Mouse (Mus musculus) ES-E14 (cell line): ENCODE data around the gene Calm3. TPM values are rescaled to one million over a fixed set of nuclear protein-coding genes. Genes with fewer than 3 reads are reported as not detected.

ENCODE experiments used
- DNase-seq: peaks from one replicate; pipeline ENCODE4 v3.0.0-alpha.2; 2013; ENCODE audit warnings: low read depth, low spot score
- H3K27ac ChIP-seq: 2 replicates; pipeline ENCODE4 v1.5.1; 2012; ENCODE audit warnings: low read depth, mild to moderate bottlenecking, low read length, moderate library complexity, mixed read lengths; ENCODE audit not compliant: poor library complexity, insufficient read depth, severe bottlenecking
- H3K36me3 ChIP-seq: 2 replicates; pipeline ENCODE4 v1.6.1; 2012; ENCODE audit warnings: mild to moderate bottlenecking, low read length, moderate library complexity, mixed read lengths; ENCODE audit not compliant: control insufficient read depth, poor library complexity, insufficient read depth, severe bottlenecking
- H3K4me1 ChIP-seq, 2 experiments: fragments of 150-350 bp in 1 of 2; sonication (generic) in 1 of 2; 2 replicates each; pipeline ENCODE4 v1.6.1; 2012; ENCODE audit warnings: low read length in 2 of 2, mild to moderate bottlenecking in 1 of 2, mixed read lengths in 1 of 2; ENCODE audit not compliant: control insufficient read depth in 2 of 2, insufficient read depth in 2 of 2, poor library complexity in 1 of 2
- H3K4me3 ChIP-seq, 2 experiments: fragments of 150-350 bp in 1 of 2; sonication (generic) in 1 of 2; 2 replicates each; pipeline ENCODE4 v1.5.1; 2012; ENCODE audit warnings: low read length in 2 of 2, low read depth in 1 of 2, mild to moderate bottlenecking in 1 of 2, mixed read lengths in 1 of 2; ENCODE audit not compliant: insufficient read depth in 1 of 2, poor library complexity in 1 of 2, severe bottlenecking in 1 of 2
- H3K9ac ChIP-seq: 2 replicates; pipeline ENCODE4 v1.6.1; 2012; ENCODE audit warnings: low read depth, mild to moderate bottlenecking, low read length, mixed read lengths; ENCODE audit not compliant: poor library complexity, insufficient read depth, severe bottlenecking
- H3K9me3 ChIP-seq: fragments of 150-350 bp; sonication (generic); 2 replicates; pipeline ENCODE4 v1.6.1; 2012; ENCODE audit warnings: low read depth, mild to moderate bottlenecking, low read length; ENCODE audit not compliant: control insufficient read depth, insufficient read depth
- CHD2 ChIP-seq: IDR thresholded peaks from 2 replicates; pipeline ENCODE4 v1.6.1; 2014; ENCODE audit warnings: mild to moderate bottlenecking, low read depth, low read length, inconsistent platforms
- HCFC1 ChIP-seq: IDR thresholded peaks from 2 replicates; pipeline ENCODE4 v1.6.1; 2012; ENCODE audit warnings: low read length, inconsistent platforms, borderline replicate concordance; ENCODE audit not compliant: insufficient read depth
- MAFK ChIP-seq: IDR thresholded peaks from 2 replicates; pipeline ENCODE4 v1.6.1; 2014; ENCODE audit warnings: mild to moderate bottlenecking, low read depth, low read length, inconsistent platforms; ENCODE audit not compliant: insufficient read depth
- ZC3H11A ChIP-seq: IDR thresholded peaks from 2 replicates; pipeline ENCODE4 v1.6.1; 2012; ENCODE audit warnings: low read depth, mild to moderate bottlenecking, inconsistent platforms, low read length, borderline replicate concordance
- ZNF384 ChIP-seq: IDR thresholded peaks from 2 replicates; pipeline ENCODE4 v1.6.1; 2012; ENCODE audit warnings: low read depth, low read length, inconsistent platforms
- in situ Hi-C, 2 experiments: fragments of 600-800 bp; cut with MboI; formaldehyde crosslinking; loops; one replicate each; pipeline ENCODE4 v1.15.1; 2025; ENCODE audit warnings: low sequenced_read_pairs in 2 of 2, inconsistent platforms in 1 of 2; ENCODE audit not compliant: unreplicated experiment in 2 of 2
- total RNA-seq: library from RNA; depleted of rRNA; stranded (reverse); fragments of 300-350 nt; gene quantifications from 2 replicates; pipeline ENCODE4 v1.2.3, GENCODE M21; 2012

Calm3 gene
- total RNA-seq, 1 experiment = 198 TPM

DNA sequence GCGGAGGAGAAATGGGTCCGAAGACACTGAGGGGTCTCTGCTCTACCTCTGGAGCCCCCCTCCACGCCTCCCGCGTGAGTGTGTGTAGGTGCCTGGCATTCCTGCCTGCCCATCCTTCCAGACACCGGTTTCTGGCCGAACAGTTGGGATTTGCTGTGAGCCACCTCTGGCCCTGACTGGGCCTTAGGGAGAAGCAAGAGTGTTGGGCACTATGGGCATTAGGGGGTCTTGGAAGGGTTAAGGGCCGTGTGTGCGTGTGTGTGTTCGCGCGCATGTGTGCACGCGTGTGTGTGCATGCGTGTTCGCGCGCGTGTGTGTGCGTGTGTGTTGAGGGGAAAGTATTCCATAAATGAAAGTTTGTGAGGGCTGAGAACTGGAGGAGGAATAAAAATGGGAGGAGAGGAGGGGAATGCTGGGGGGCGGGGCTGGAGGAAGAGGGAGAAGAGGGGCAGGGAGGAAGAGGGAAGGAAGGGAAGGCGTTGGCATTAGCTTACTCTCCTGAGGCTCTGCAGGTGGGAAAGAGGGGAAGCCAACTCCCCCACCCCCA lies 23.5 kb upstream of the Calm3 start:
- H3K4me3 ChIP-seq = peak overlapping the region in 1 of 2 experiments; percentile 52; a peak in 1 of 4 replicates
- peaks cover 3 to 9% of the 10 kb centered on the region in 2 experiments; a peak in 3 of 4 replicates for H3K4me1 ChIP-seq
- no peak for DNase-seq
- in situ Hi-C loops = no loop called here
- no peaks in the 10 kb centered on the region for H3K36me3 ChIP-seq
- no peak for TF ChIP-seq ZC3H11A
- H3K9ac ChIP-seq = no peak overlapping the region
- no peak overlapping the region for H3K27ac ChIP-seq
- no peaks in the 10 kb centered on the region for H3K9me3 ChIP-seq

DNA sequence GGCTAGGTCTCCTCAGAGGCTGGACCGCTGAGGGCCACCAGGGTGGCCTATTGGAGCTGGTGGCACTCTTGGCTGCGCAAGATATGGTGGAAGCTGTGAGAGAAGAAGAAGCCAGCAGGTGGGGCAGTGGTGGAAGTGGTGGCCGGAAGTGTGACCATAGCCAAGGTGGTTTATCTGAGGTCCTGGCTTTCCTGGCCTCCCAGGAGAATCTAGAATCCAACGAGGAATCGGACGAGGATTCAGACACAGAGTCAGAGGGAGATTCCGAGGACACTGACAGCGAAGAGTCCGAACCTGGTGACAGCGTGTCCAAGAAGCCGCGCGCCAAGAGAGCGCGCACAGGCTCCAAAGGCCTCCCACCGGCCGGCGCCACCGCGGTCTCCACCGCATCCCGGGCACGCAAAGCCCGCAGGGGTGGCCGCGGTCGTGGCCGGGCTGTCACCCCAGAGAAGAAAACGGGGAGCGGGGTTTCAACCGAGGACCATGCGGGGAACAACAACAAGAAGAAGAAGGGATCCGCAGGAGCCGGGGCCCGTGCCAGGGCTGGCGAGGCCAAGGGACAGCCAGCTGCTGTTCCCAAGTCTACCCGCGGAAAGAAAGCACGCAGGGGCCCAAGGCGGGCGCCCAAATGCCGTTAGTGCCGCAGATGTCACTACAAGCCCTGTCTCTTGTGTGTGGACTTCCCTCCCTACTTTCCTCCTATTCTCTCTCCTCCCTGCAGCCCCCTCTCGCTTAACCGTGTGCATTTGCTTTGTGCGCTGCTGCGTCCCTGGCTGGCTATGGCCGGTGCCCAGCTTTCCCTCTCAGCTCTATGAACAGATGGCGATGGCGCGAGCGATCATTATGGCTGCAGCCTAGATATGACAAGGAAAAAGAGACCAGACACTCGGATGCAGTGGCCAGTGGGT lies 22.8 kb upstream of the Calm3 start:
- in situ Hi-C loops = no loop called here
- no peak for DNase-seq
- Histone ChIP-seq H3K27ac (no peak overlapping the region), H3K9ac (peak overlapping the region; percentile 10; the same call in 1 of the 2 replicates), H3K4me3 (peak overlapping the region; percentile 43 to 52), H3K4me1 (peaks cover 3 to 9% of the 10 kb centered on the region in 2 experiments; a peak in 3 of 4 replicates), H3K36me3 (no peaks in the 10 kb centered on the region), H3K9me3 (no peaks in the 10 kb centered on the region)
- TF ChIP-seq MAFK (no peak), CHD2 (no peak), ZNF384 (no peak), ZC3H11A (no peak), HCFC1 (no peak)

DNA sequence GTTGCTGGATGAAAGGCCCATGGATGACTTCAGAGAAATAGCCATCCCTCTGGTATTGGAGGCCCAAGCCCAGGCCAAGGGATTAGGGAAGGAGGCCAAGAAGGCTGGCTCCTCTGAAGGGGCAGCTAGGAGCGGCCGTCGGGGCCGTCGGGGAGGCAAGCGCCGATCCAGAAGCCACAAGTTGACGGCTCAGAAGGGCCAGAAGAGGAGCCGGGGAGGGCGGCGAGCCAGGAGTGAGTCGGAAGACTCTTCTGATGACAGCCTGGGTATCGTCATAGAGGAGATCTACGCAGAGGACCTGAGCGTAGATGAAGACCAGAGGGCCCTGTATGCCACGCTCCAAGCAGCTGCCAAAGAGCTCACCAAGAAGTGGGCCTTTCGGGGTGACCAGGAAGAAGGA lies 21.5 kb upstream of the Calm3 start:
- Histone ChIP-seq H3K9ac (no peak overlapping the region), H3K4me3 (peak overlapping the region; percentile 70 to 76; a peak in 3 of 4 replicates), H3K27ac (no peak overlapping the region), H3K4me1 (peaks cover under 1 to 7% of the 10 kb centered on the region in 2 experiments; a peak in 3 of 4 replicates), H3K36me3 (no peaks in the 10 kb centered on the region), H3K9me3 (no peaks in the 10 kb centered on the region)
- in situ Hi-C loops = no loop called here
- DNase-seq = no peak
- no peak for TF ChIP-seq ZNF384
- no peak for TF ChIP-seq MAFK
- no peak for TF ChIP-seq HCFC1
- no peak for TF ChIP-seq ZC3H11A
- TF ChIP-seq CHD2 = no peak

DNA sequence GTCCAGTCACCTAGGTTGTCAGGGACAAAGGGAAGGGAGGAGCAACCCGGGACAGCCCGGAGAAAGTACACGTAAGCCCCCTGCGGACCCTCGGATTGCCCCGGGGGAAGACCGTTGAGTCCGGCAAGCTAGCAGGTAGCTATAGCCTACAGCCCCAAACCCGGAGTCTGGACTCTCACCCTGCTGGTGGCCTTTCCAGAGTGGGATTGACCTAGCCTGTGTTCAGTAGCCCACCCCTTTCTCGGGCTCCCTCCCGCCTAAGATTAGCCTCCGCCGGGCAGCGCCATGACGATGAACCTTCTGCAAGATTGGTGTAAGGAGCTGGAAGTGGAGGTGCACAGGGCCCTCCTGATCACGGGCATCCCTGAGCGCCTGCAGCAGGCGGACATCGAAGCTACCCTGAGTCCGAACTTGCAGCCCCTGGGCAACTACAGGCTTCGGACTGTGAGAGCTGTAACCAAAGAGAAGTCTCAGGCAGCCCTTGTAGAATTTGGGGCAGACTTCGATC lies 20.9 kb upstream of the Calm3 start:
- Histone ChIP-seq H3K4me1 (peaks cover 0 to 4% of the 10 kb centered on the region in 2 experiments; a peak in 3 of 4 replicates), H3K4me3 (peak overlapping the region; percentile 70 to 76), H3K27ac (no peak overlapping the region), H3K36me3 (no peaks in the 10 kb centered on the region), H3K9ac (peak overlapping the region; percentile 52), H3K9me3 (no peaks in the 10 kb centered on the region)
- DNase-seq = no peak
- TF ChIP-seq ZC3H11A = no peak
- no peak for TF ChIP-seq ZNF384
- no peak for TF ChIP-seq MAFK
- TF ChIP-seq HCFC1 = no peak
- TF ChIP-seq CHD2 = no peak
- in situ Hi-C loops = no loop called here
